Mouse (Mus musculus) cerebellum, postnatal 14 days (tissue): ENCODE results near the gene 4930432K21Rik.

Source experiments
- DNase-seq, 2 experiments: peaks; one replicate each; pipeline ENCODE4 v3.0.0; 2021; ENCODE audit warnings: mixed read lengths in 2 of 2

4930432K21Rik gene

DNA sequence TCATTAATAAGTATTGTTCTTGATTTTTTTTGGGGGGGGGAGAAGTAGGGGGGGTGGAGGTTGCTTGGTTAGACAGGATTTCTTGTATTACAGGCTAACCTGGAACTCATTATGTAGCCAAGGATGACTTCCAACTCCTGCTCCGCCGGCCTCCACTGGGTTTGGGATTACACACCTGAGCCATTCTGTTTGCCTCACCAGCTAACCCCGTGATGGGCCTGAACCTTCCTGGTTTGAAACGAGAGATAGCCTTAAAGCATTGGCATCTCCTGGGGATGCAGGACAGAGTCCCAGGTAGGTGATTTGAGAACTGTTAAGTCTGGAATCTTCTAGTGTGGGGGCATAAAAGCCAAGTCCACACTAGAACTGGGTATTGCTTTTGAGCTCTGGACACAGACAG, 45.3 kb downstream of the 4930432K21Rik start:
- DNase-seq = no peak

DNA sequence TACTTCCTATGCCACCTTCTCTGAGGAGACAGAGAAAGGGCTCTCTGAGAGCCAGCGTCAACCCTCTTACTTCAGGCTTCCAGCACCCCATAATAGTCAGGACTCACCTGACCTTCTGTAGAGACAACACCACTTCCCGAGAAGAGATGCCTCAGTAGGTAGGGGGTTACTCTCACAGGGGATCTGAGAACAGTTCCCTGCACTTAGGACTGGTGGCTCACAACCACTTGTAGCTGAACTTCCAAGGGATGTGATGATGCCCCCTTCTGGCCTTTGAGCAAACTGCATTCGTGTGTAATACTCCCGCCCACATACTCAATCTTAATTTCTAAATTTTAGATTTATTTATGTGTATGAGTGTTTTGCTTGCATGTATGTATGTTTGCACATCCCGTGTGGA, 45.7 kb downstream of the 4930432K21Rik start:
- DNase-seq = peak in 1 of 2 experiments; percentile 34

DNA sequence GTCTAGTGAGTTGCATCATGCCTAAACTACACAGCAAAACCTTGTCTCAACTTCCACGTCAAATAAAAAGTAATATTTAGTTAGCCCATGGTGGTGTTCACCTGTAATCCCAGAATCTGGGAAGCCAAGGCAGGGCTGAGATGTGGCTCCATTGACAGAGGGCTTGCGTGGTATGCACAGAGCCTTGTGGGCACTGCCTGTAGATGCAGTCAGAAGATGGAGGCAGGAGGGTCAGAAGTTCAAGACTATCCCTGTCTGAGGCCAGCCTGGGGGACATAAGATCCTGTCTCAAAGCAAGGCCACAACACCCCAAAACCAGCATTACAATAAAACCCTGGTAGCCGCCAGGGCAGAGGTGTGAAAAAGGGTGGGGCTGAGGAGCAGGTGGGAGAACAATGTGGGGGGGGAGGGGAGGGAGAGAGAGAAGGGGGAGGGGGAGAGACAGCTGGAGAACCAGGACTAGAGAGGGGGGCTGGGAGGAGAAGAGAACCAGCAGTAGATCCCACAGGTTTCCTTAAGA, 46.5 kb downstream of the 4930432K21Rik start:
- no peak for DNase-seq

DNA sequence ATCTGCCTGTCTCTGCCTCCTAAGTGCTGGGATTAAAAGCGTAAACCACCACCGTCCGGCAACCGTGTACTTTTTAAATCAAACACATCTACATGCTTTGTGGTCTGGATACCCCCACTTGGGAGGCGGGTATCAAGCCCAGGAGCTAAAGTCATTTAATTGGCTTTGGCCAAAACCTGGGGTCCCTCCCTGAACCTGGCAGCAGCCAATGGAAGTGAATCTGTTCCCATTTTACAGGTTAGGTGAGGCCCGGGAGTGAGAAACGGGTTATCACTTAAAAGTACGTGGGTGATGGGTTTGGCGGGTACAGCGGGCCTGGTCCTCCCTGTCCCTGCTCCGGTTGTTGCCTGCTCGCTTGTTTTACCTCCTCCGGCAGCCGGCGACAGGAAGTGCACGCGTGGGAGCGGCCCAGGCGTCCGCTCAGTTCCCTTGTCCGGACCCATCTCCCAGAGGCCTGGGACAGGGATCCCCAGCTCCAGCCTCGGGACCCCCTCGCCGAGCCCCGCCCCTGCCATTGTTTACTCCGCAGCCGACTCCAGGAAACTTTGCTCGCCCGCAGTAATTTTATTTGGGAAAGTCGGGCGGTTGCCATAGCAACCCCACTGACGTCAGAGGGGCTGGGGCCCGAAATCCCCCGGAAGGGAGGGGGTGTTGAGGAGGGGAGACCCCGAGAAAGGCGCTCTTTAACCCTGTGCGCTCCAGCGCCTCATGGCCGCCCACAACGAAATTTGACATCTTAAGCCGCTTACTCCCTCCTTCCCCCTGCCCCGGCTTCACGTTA, 49.5 kb downstream of the 4930432K21Rik start:
- peak; percentile 62 to 65 for DNase-seq

DNA sequence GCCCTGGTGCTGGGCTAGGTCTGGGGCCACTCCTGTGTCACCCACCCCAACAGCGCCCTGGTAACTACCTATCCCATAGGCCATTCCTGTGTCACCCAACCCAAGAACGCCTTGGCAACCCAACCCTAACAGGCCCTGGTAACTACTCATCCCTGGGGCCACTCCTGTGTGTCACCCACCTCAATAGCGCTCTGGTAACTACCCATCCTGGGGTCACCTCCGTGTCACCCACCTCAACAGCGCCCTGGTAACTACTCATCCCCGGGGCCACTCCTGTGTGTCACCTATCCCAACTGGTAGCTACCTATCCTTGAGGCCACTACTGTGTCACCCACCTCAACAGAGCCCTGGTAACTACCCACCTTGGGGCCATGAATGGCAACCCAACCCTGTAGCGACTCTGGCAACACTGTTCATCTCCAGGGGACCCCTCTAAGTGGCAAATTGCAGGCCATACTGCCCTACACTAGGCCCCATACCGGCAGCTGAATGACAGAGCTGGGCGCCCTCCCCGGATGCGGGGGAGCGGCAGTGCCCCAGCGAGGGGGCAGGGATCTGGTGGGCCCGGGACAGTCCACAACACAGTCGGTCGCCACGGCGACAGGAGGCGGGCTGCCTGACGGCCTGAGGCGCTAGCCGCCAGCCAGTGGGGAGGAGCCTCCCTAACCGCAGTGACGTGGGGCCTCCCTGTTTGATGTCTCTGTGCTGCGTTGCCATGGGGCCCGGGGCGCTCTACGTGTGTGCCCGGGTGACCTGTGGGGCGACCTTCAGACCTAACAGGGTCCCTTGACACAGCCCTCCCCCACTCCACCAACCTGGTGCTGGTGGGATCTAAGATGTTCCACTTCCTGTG, 50.3 kb downstream of the 4930432K21Rik start:
- peak; percentile 52 to 54 for DNase-seq

DNA sequence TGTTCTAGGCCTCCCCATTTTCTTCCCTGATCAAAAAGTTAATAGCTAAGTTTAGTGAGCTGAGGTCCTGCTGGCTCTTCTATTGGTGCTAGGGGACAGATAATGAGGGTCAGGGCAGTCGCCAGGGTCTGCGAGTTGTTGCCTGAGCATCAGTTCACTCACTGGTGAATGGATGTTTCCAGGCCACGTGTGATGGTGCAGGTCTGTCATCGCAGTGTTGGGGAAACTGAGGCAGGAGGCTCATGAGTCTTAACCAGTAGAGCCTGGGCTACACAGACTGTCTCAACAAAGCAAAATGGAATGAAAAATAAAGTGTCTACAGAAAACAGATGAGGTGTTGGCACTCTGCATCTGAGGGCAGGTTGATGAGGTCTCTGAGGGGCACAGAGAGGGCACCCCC, 51.0 kb downstream of the 4930432K21Rik start:
- DNase-seq = no peak

DNA sequence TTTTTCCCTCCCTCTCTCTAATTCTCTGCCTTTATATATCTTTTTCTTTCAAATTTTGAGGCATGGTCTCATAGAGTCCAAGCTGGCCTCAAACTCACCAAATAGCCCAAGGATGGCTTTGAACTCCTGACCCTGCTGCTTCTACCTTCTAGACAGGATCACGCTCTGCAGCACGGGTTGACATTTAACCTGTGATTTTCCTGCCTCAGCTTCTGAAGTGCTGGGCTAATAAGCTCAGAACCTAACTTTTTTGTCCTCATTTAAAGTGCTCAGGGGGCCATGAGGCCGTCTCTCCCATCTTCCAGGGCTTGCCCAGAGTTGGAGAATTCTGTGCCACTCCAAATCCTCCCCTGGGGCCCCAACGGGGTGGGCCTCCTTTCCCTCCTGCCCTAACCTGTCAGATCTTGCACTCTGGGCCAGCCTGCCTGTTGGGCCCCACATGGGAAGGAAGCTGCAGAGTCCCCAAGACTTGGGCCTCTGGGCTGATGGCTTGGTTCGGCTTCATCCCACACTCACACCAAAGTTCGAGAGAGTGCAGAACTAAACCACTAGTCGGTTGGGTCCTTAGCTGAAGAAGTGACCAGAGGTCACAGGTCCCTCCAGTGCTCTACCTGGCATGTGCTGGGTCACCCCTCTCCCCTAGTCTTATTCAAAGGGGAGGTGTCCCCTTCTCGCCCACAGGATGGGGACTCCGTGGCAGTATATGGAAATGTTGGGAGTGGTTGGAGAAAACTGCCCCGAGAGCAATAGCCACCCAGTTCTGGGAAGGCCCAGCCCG, 51.7 kb downstream of the 4930432K21Rik start:
- DNase-seq = no peak

DNA sequence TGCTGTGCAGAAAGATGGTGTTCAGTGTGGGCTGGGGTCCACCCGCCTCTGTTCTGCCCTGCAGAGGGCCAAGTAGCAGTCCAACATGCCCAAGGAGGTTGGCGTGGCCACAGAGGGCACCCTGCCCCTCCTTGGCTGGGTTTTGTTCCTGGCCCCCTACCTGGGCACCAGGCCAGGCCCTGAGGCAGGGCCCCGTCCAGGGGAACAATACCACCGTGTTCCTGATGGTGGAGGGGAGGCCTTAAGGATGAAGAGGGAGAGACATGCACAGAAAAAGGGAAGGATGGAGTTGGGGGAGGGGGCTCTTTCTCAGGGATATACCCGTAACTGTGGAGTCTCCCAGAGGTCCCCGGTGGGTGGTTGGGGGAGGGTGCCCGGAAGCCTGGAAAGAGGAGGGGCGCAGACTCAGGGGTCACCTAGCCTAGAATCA, 52.3 kb downstream of the 4930432K21Rik start:
- DNase-seq = no peak

DNA sequence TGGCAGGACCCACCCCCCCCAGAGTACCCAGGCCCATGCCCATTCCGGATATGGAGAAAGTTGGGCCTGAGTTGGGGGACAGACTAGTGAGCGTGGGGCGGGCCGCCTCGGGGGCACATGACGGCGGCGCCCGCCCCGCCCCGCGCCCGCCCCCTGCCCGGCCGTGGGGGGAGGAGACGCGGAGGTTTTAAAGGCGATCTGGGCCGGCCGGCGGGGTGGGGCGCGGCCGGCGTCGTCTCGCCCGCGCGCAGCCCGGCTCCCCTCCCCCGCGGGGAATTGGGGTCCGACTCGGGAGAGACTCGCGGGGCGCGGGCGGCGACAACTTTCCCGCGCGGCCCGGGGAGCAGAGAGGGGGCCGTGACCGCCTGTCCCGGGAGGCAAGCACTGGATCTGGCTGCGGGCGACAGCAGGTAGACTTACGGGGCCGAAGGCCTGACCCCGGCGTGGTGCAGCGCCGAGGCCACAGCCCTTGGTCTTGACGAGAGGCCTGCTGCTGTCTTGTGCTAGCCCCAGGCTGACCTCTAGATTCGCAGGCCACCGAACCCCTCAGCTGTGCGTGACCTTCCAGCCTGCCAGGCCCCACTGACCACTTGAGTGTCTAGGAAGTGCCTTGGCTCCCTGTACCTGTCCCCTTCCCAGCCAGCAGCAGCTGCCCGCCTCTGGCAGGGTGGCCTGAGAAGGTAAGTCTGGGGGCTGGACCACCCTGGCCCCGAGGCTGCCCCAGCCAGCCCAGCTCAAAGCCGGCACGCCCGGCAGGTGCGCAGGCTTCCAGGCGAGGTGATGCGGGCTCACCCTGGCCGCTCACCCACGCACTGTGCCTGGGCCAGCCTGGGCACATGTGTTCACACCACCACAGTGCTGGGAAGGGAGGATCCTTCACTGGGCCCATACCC, 53.1 kb downstream of the 4930432K21Rik start:
- no peak for DNase-seq

DNA sequence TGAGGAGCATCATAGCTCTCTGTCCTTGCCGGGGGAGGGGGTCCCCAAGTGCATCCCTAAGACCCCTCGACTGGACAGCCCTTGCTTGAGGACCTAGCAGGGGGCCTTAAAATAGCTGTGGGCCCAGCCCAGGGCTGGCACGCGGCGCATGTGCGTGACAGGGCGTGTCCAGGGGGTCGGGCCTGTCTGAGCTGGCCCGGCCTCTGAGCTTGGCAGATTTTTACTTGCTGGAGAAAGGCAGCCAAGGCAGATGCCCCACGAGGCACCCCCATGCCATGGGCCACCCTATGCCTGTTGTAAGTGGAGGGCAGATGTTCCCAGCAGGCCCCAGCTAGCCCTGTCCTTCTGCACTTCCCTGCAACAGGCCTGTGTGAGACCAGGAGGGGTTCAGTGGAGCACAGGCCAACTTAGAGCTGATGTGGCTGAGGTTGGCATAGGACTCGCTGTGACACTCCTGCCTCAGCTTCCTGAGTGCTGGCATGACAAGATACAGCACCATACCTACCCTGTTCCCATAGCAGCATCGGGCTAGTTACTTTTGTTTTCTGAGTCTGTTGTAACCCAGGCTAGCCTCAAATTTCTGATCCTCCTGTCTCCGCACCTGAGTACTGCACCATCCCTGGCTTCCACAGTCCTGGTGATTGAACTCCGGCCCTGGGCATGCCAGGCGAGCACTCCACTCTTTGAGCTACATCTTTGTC, 53.9 kb downstream of the 4930432K21Rik start:
- DNase-seq = no peak

DNA sequence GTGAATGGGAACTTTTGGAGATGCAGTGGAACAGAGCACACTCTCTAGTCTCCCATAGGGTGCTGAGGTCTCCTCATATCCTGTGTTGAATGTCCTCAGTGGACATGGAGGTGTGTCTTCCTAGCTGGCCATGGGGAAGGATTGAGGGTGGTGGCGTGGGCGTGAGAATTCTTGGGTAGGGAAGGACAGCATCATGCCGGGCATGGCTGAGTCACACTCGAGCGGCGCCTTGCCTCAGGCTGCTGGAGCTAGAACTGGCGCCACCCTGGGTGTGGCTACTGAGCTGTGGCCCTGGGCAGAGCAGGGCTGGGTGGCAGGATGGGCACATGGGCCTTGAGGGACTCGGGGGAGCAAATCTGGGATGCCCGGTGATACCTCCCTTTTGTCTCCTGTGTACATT, 54.6 kb downstream of the 4930432K21Rik start:
- DNase-seq = no peak

DNA sequence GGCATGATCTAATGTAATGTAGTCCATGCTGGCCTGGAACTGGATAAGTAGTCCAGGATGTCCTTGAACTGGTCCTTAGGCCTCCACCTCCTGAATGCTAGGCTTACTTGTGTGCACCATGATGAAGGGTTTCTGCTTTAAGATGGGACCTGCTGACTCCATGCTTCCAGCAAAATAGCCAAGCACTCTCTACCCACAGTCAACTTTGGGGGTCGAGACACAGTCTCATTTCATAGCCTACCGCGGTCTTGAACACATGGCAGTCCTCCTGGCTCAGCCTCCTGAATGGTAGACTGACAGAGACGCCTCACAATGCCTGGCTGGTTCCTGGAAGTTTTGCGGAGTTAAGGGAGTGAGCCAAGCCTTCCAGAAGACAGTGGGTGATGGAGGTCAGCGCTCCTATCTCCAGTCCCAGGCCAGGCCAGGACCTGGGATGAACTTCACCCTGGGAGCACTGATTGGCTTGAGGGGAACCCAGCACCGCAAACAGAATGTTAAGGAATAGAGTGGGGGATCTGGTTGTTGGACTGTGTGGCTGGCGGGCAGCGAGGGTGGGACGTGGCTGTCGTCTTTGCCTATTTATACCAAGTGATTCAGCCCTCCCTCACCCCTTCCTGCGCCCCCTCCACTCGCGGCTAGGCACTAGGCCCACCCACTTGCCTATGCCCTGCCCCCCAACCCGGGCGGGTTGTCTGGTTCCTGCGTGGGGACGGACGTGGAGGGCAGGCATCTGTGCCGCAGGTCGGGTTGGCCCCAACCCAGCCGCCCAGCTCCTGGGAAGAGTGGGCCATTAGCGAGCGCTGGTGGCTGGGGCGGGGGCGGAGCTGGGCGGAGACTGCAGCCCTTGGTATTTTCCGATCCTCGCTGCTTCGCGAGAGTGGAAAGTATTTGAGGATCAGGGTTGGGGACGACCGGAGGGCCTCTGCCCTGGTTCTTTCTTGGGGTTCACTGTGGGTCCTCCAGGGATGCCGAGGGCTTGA, 55.4 kb downstream of the 4930432K21Rik start:
- peak; percentile 57 to 74 for DNase-seq

DNA sequence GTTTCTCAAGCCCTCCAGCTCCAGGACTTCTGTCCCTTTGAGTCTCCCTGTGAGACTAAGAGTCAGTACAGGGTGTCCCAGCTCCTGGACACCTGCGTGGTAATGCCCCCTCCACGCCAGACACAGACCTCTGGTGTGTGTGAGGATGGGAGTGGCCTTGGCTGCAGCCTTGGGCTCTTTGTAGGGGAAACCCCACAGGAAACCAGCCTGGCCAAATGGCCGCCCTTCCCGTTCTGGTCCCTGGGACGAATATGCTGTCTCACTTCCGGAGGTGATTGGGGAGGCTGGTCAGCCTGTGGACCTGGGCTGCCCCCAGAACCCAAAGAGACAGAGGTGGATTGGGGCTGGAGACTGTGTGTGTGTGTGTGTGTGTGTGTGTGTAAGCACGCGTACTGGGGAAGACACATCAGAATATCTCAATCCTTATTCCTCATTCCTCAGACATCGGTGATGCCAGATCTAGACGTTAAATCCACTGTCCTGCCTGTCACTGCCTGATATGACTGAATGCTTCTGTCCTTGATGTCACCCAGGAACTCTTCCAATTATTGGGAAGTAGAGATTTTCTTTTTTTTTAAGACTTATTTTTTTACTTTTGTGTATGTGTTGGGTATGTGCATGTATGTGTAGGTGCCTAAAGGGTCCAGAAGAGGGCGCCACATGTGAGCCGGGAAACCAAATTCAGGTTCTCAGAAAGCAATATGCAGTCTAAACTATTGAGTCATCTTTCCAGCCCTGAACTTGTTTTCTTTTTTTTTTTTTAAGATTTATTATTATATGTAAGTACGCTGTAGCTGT, 56.3 kb downstream of the 4930432K21Rik start:
- DNase-seq = peak in 1 of 2 experiments; percentile 46

DNA sequence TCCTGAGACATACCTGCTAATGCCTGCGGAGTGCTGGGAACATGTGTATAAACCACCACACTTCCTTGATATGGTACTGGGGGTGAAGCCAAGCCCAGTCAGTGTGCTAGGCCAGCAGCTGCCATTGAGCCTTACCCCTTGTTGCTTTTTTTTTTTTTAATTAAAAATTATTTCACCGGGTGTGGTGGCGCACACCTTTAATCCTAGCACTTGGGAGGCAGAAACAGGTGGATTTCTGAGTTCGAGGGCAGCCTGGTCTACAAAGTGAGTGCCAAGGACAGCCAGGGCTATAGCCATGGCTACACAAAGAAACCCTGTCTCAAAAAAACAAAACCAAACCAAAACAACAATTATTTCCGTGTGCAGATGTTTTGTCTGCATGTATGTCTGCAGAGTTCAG, 57.2 kb downstream of the 4930432K21Rik start:
- DNase-seq = no peak

DNA sequence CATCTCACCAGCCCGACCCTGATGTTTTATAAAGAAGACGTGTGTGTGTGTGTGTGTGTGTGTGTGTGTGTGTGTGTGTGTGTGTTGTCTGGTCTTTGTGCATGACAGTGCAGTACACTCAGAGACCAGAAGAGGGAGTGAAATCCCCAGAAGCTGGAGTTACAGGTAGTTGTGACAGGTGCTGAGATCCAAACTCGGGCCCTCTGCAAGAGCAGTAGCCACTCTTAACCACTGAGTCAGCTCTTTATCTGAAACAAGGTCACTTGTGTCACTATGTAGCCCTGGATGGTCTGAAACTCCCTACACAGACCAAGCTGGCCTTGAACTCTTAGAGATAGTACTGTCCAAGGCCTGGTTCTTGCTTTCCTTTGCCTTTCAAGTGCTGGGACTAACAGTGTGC, 58.8 kb downstream of the 4930432K21Rik start:
- no peak for DNase-seq

DNA sequence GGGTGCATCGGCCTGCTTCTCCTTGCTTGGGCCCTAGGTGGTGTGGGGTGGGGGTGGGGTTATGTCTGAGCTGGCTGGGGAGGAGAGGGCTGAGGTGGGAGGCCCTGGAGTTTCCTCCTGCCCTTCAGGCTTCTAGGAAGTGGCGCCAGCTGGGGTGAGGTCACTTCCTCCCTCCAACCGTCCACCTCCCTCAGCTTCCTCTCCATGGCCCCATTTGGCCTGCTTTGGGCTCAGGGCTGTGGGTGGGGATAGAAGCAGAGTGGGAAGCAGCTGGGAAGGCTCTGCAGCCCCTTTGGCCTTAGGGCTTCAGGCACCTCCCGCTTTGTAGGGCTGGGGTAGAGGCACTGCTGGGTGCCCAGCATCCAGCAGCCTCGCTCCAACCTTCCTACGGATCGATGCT, 60.0 kb downstream of the 4930432K21Rik start:
- no peak for DNase-seq

DNA sequence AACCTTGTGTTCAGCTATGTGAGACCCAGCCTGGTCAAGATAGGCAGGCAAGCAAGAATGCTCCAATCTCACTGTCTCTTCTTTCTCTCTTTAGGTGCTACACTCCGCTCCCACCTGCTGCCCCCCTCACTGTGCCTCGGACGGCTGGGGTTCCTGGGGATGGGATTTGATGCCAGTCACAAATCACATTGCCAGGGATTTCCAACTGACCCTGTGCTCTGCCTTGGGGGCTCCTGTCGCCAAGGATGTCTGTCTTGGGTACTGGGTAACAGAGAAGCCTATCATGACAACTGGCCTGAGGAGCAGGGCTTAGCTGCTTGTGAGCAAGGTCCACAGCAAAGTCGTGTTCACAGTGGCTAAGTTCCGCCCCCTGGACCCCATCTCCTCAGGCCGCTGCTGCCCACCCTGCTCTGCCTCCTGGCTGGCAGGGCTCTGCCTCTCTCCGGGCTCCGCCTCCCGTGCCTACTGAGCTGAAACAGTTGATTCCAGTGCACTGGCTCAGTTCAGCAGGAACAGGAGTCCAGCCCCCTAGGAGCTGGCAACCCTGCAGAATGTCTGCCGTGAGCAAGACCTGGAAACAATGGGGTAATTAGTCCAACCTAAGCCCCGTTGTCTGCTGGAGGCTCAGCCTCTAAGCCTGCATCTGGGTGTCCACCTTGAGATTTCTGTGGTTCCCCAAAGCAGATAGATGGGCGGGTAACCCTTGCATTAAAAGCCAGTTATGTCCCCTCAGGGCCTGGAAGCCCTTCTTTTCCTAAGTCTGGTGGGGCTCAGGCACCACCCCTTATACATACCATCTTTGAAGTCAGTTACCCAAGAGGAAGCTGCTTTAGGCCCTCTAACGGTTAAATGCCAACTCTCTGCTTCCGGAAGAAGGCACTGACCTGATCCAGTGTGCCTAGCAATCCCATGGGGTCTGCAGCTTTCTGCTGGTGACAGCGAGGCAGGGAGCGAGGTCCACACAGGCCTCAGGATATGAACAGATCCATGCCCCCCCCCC, 60.9 kb downstream of the 4930432K21Rik start:
- peak; percentile 40 to 53 for DNase-seq
